Mouse (Mus musculus): ENCODE data around the gene Lpo. TPM values are rescaled to one million over a fixed set of nuclear protein-coding genes. Genes with fewer than 3 reads are reported as not detected.

The Lpo gene
- polyA plus RNA-seq, 1 experiment from 2014 or later: 0.25 TPM

GRCm38 (mm10) chr11:87853597-87853954 lies 25.5 kb upstream of the Lpo start:
- Histone ChIP-seq H3K36me3 (ENCODE audit: control insufficient read depth, insufficient read depth, low read length) (no peaks in the 10 kb centered on the region), H3K27ac (ENCODE audit: low read length) (peak overlapping the region; percentile 4; the same call in 1 of the 2 replicates), H3K4me2 (ENCODE audit: low read depth, low read length) (peak overlapping the region; percentile 88), H3K4me3 (replicated peaks; ENCODE audit: low read length) (peak overlapping the region; percentile 66), H3K9me3 (replicated peaks; ENCODE audit: control insufficient read depth, low read length) (no peaks in the 10 kb centered on the region), H3K27me3 (ENCODE audit: control insufficient read depth, insufficient read depth, low read length) (no peaks in the 10 kb centered on the region), H3K4me1 (ENCODE audit: control insufficient read depth, insufficient read depth, low read length) (peaks cover 7% of the 10 kb centered on the region), H3K9ac (ENCODE audit: low read length) (peak overlapping the region; percentile 63)
- ATAC-seq (ENCODE audit: insufficient read depth, low FRiP score): 0 out of 2 replicates have a peak, but pooled peaks have one; percentile 27
- WGBS: 31% methylated on average over 8 of the region's 8 CpGs

GRCm38 (mm10) chr11:87852690-87853596 lies 24.9 kb upstream of the Lpo start, which contains the start of gene Mks1:
Mks1 (plus strand) TSS chr11:87853215.
- Histone ChIP-seq H3K4me1 (ENCODE audit: control insufficient read depth, insufficient read depth, low read length) (peaks cover 7% of the 10 kb centered on the region), H3K27me3 (ENCODE audit: control insufficient read depth, insufficient read depth, low read length) (no peaks in the 10 kb centered on the region), H3K4me2 (ENCODE audit: low read depth, low read length) (peak within 1 kb of the TSS; percentile 88), H3K27ac (ENCODE audit: low read length) (peak within 1 kb of the TSS; percentile 66), H3K9me3 (replicated peaks; ENCODE audit: control insufficient read depth, low read length) (no peaks in the 10 kb centered on the region), H3K9ac (ENCODE audit: low read length) (peak within 1 kb of the TSS; percentile 63), H3K36me3 (ENCODE audit: control insufficient read depth, insufficient read depth, low read length) (no peaks in the 10 kb centered on the region), H3K4me3 (replicated peaks; ENCODE audit: low read length) (peak within 1 kb of the TSS; percentile 66)
- ATAC-seq (ENCODE audit: insufficient read depth, low FRiP score): peak; percentile 94
- WGBS: 3% methylated on average over 40 of the region's 40 CpGs

- ATAC-seq (ENCODE audit: insufficient read depth, low FRiP score): no peak
- H3K36me3 ChIP-seq (ENCODE audit: control insufficient read depth, insufficient read depth, low read length): no peaks in the 10 kb centered on the region
- no peak overlapping the region for H3K27ac ChIP-seq (ENCODE audit: low read length)
- no peak overlapping the region for H3K4me2 ChIP-seq (ENCODE audit: low read depth, low read length)
- H3K4me1 ChIP-seq (ENCODE audit: control insufficient read depth, insufficient read depth, low read length): peaks cover 4% of the 10 kb centered on the region
- H3K4me3 ChIP-seq (replicated peaks; ENCODE audit: low read length): no peak overlapping the region
- H3K9ac ChIP-seq (ENCODE audit: low read length): no peak overlapping the region
- H3K27me3 ChIP-seq (ENCODE audit: control insufficient read depth, insufficient read depth, low read length): no peaks in the 10 kb centered on the region
- no peaks in the 10 kb centered on the region for H3K9me3 ChIP-seq (replicated peaks; ENCODE audit: control insufficient read depth, low read length)
- 67% methylated on average over 6 of the region's 6 CpGs for WGBS
Observed at GRCm38 (mm10) chr11:87847884-87848283, 19.8 kb upstream of the Lpo start.

GRCm38 (mm10) chr11:87846968-87847600 lies 19.0 kb upstream of the Lpo start:
- ATAC-seq (ENCODE audit: insufficient read depth, low FRiP score): no peak
- Histone ChIP-seq H3K4me2 (ENCODE audit: low read depth, low read length) (no peak overlapping the region), H3K36me3 (ENCODE audit: control insufficient read depth, insufficient read depth, low read length) (no peaks in the 10 kb centered on the region), H3K27me3 (ENCODE audit: control insufficient read depth, insufficient read depth, low read length) (no peaks in the 10 kb centered on the region), H3K9me3 (replicated peaks; ENCODE audit: control insufficient read depth, low read length) (no peaks in the 10 kb centered on the region), H3K27ac (ENCODE audit: low read length) (no peak overlapping the region), H3K9ac (ENCODE audit: low read length) (no peak overlapping the region), H3K4me3 (replicated peaks; ENCODE audit: low read length) (no peak overlapping the region), H3K4me1 (ENCODE audit: control insufficient read depth, insufficient read depth, low read length) (no peaks in the 10 kb centered on the region)
- WGBS: 78% methylated on average over 12 of the region's 12 CpGs

- Histone ChIP-seq H3K4me2 (ENCODE audit: low read depth, low read length) (no peak overlapping the region), H3K27me3 (ENCODE audit: control insufficient read depth, insufficient read depth, low read length) (no peaks in the 10 kb centered on the region), H3K9ac (ENCODE audit: low read length) (no peak overlapping the region), H3K36me3 (ENCODE audit: control insufficient read depth, insufficient read depth, low read length) (no peaks in the 10 kb centered on the region), H3K4me1 (ENCODE audit: control insufficient read depth, insufficient read depth, low read length) (no peaks in the 10 kb centered on the region), H3K9me3 (replicated peaks; ENCODE audit: control insufficient read depth, low read length) (no peaks in the 10 kb centered on the region), H3K27ac (ENCODE audit: low read length) (no peak overlapping the region), H3K4me3 (replicated peaks; ENCODE audit: low read length) (no peak overlapping the region)
- 82% methylated on average over 3 of the region's 3 CpGs for WGBS
- ATAC-seq (ENCODE audit: insufficient read depth, low FRiP score): no peak
Observed at GRCm38 (mm10) chr11:87841436-87841835, 13.3 kb upstream of the Lpo start.

GRCm38 (mm10) chr11:87840676-87841075 lies 12.6 kb upstream of the Lpo start:
- H3K36me3 ChIP-seq (ENCODE audit: control insufficient read depth, insufficient read depth, low read length): no peaks in the 10 kb centered on the region
- H3K4me1 ChIP-seq (ENCODE audit: control insufficient read depth, insufficient read depth, low read length): no peaks in the 10 kb centered on the region
- 57% methylated on average over 8 of the region's 8 CpGs for WGBS
- ATAC-seq (ENCODE audit: insufficient read depth, low FRiP score): no peak
- no peak overlapping the region for H3K4me3 ChIP-seq (replicated peaks; ENCODE audit: low read length)
- no peak overlapping the region for H3K27ac ChIP-seq (ENCODE audit: low read length)
- no peak overlapping the region for H3K9ac ChIP-seq (ENCODE audit: low read length)
- no peaks in the 10 kb centered on the region for H3K27me3 ChIP-seq (ENCODE audit: control insufficient read depth, insufficient read depth, low read length)
- no peaks in the 10 kb centered on the region for H3K9me3 ChIP-seq (replicated peaks; ENCODE audit: control insufficient read depth, low read length)
- H3K4me2 ChIP-seq (ENCODE audit: low read depth, low read length): no peak overlapping the region

GRCm38 (mm10) chr11:87821502-87821901 lies 6.6 kb downstream of the Lpo start:
- WGBS: 57% methylated on average over 5 of the region's 5 CpGs
- ATAC-seq (ENCODE audit: insufficient read depth, low FRiP score): no peak
- no peaks in the 10 kb centered on the region for H3K36me3 ChIP-seq (ENCODE audit: control insufficient read depth, insufficient read depth, low read length)

GRCm38 (mm10) chr11:87817443-87817773 lies 10.7 kb downstream of the Lpo start:
- Histone ChIP-seq H3K9ac (ENCODE audit: low read length) (peak overlapping the region; percentile 68), H3K27ac (ENCODE audit: low read length) (no peak overlapping the region), H3K4me3 (replicated peaks; ENCODE audit: low read length) (peak overlapping the region; percentile 46), H3K9me3 (replicated peaks; ENCODE audit: control insufficient read depth, low read length) (no peaks in the 10 kb centered on the region), H3K36me3 (ENCODE audit: control insufficient read depth, insufficient read depth, low read length) (no peaks in the 10 kb centered on the region), H3K27me3 (ENCODE audit: control insufficient read depth, insufficient read depth, low read length) (no peaks in the 10 kb centered on the region), H3K4me1 (ENCODE audit: control insufficient read depth, insufficient read depth, low read length) (no peaks in the 10 kb centered on the region), H3K4me2 (ENCODE audit: low read depth, low read length) (peak overlapping the region; percentile 68)
- no peak for ATAC-seq (ENCODE audit: insufficient read depth, low FRiP score)
- WGBS: 30% methylated on average over 4 of the region's 4 CpGs

More at GRCm38 (mm10) chr11:87821502-87821901, 6.6 kb downstream of the Lpo start:
- Histone ChIP-seq H3K27ac (ENCODE audit: low read length) (no peak overlapping the region), H3K4me2 (ENCODE audit: low read depth, low read length) (no peak overlapping the region), H3K9ac (ENCODE audit: low read length) (no peak overlapping the region), H3K4me3 (replicated peaks; ENCODE audit: low read length) (no peak overlapping the region), H3K9me3 (replicated peaks; ENCODE audit: control insufficient read depth, low read length) (no peaks in the 10 kb centered on the region), H3K4me1 (ENCODE audit: control insufficient read depth, insufficient read depth, low read length) (no peaks in the 10 kb centered on the region), H3K27me3 (ENCODE audit: control insufficient read depth, insufficient read depth, low read length) (no peaks in the 10 kb centered on the region)

- 3% methylated on average over 31 of the region's 31 CpGs for WGBS
- H3K9ac ChIP-seq (ENCODE audit: low read length): peak overlapping the region; percentile 68
- no peak overlapping the region for H3K27ac ChIP-seq (ENCODE audit: low read length)
- no peaks in the 10 kb centered on the region for H3K9me3 ChIP-seq (replicated peaks; ENCODE audit: control insufficient read depth, low read length)
- peak overlapping the region; percentile 68 for H3K4me2 ChIP-seq (ENCODE audit: low read depth, low read length)
- peak overlapping the region; percentile 46 for H3K4me3 ChIP-seq (replicated peaks; ENCODE audit: low read length)
- H3K4me1 ChIP-seq (ENCODE audit: control insufficient read depth, insufficient read depth, low read length): no peaks in the 10 kb centered on the region
- no peak for ATAC-seq (ENCODE audit: insufficient read depth, low FRiP score)
- H3K36me3 ChIP-seq (ENCODE audit: control insufficient read depth, insufficient read depth, low read length): no peaks in the 10 kb centered on the region
- H3K27me3 ChIP-seq (ENCODE audit: control insufficient read depth, insufficient read depth, low read length): no peaks in the 10 kb centered on the region
Observed at GRCm38 (mm10) chr11:87816707-87817442, 11.2 kb downstream of the Lpo start.
